Mouse (Mus musculus) lung, embryonic 16.5 days (tissue): ENCODE measurements around the gene Dnajc4. TPM values are rescaled to one million over a fixed set of nuclear protein-coding genes. Genes with fewer than 3 reads are reported as not detected.

ENCODE experiments used
- ATAC-seq: fragments of 200-750 bp; cut with Nextera tagmentation; 2 replicates; pipeline ENCODE4 v1.8.0; 2017; ENCODE audit warnings: low read depth, mild to moderate bottlenecking, moderate library complexity
- H3K27ac ChIP-seq: fragments of 300-500 bp; sonication (generic); 2 replicates; pipeline ENCODE4 v1.5.1; 2014; ENCODE audit warnings: mild to moderate bottlenecking, control low read depth, low read length
- H3K27me3 ChIP-seq: fragments of 300-500 bp; sonication (generic); 2 replicates; pipeline ENCODE4 v1.6.1; 2014; ENCODE audit warnings: low read depth, low read length, mixed read lengths; ENCODE audit not compliant: control insufficient read depth, insufficient read depth
- H3K36me3 ChIP-seq: fragments of 300-500 bp; sonication (generic); 2 replicates; pipeline ENCODE4 v1.6.1; 2014; ENCODE audit warnings: low read length; ENCODE audit not compliant: control insufficient read depth, insufficient read depth
- H3K4me1 ChIP-seq: fragments of 300-500 bp; sonication (generic); replicated peaks from 2 replicates; pipeline ENCODE4 v1.6.1; 2014; ENCODE audit warnings: low read length, mixed read lengths; ENCODE audit not compliant: control insufficient read depth, insufficient read depth
- H3K4me2 ChIP-seq: fragments of 300-500 bp; sonication (generic); 2 replicates; pipeline ENCODE4 v1.6.1; 2014; ENCODE audit warnings: low read depth, low read length, control low read depth
- H3K4me3 ChIP-seq: fragments of 300-500 bp; sonication (generic); 2 replicates; pipeline ENCODE4 v1.5.1; 2014; ENCODE audit warnings: mild to moderate bottlenecking, low read length, control low read depth
- H3K9ac ChIP-seq: fragments of 300-500 bp; sonication (generic); 2 replicates; pipeline ENCODE4 v1.6.1; 2014; ENCODE audit warnings: low read length, control low read depth
- H3K9me3 ChIP-seq: fragments of 300-500 bp; sonication (generic); 2 replicates; pipeline ENCODE4 v1.6.1; 2016; ENCODE audit warnings: low read length; ENCODE audit not compliant: control insufficient read depth
- WGBS: fragments of 180-500 bp; shearing (Covaris S2); extraction: QIAGEN DNeasy Blood & Tissue Kit; methylation state at CpG from one replicate; pipeline ENCODE4 v1.1.7; 2014; 5-methylcytosine and 5-hydroxymethylcytosine counted together
- polyA plus RNA-seq: library from polyadenylated mRNA; unstranded; fragments of >200 nt; fragmentation: Nextera tagmentation; extraction: Ambion mirVana; gene quantifications from 2 replicates; pipeline ENCODE4 v1.2.1, GENCODE M21; 2015

Gene Dnajc4
- polyA plus RNA-seq, 1 experiment from 2014 or later, result 26.4 TPM

DNA sequence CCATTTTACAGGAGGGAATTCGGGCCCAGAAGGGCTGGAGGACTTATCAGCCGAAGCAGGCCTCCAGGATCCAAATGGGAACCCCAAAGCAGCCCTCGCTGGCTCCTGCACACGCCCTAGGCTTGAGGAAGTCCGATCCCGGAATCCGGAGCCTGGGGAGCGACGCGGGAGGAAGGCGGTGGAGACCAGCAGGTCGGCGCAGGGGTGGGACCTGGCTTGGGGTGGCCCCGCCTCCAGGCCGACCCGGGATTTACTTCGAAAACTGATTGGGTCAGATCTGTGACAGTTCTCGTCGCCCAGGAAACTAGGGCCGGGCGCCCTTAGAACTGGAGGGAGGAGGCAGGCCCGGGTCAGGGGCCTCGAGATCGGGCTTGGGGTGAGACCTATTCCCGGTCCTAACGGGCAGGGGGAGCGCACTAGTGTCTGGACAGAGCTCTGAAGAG lies 50.1 kb downstream of the Dnajc4 start, which contains the start of gene Gpr137:
TSS of gene Gpr137 (minus strand) at position 232 of the 443 bp plus-strand sequence.
- H3K9ac ChIP-seq, result peak within 1 kb of the TSS; percentile 98
- H3K4me3 ChIP-seq, result peak within 1 kb of the TSS; percentile 95
- peak; percentile 93 for ATAC-seq
- peaks cover 14% of the 10 kb centered on the region for H3K4me1 ChIP-seq
- no peaks in the 10 kb centered on the region for H3K9me3 ChIP-seq
- H3K36me3 ChIP-seq, result no peaks in the 10 kb centered on the region
- WGBS, result 0% methylated on average over 27 of the region's 27 CpGs
- peak within 1 kb of the TSS; percentile 98 for H3K27ac ChIP-seq
- no peaks in the 10 kb centered on the region for H3K27me3 ChIP-seq
- peak within 1 kb of the TSS; percentile 99 for H3K4me2 ChIP-seq

DNA sequence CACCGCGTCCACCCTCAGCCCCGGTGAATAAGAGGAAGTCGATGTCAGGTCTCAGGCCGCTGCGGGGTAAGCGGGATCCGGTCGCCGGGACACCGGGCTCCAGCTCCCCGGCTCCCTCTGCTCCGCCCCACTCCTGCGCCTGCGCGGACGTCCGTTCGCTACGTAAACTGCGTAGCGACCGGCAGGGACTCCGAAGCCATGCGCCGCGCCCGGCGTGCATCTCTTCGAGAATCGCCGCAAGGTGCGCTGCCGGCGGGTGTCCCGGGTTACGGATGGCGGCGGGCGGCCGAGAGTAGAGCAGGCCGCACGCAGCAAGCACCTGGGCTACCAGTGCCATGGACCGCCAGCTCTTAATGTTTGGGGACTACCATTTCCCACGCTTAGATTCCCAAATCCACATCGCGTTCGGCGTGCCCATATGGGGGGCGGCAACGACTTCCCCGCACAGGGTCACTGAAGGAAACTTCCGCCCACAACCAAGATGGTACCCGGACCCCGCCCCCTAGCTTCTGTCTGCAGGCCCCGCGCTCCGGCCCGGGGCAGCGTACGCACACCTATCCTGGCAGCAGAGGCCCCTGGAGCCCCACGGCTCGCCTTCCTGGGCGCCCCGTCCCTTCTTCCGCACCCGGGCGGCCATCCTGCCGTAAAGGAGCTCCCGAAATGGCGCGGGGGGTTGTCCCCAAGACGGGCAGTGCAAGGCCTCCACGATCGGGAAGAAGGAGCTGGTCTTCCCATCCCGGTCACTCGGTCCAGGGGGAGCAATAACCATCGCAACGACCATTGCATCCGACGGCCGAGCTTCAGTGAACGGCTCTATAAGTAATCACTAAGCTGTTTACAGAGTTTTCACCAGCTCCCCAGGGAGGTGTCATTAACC lies 50.8 kb downstream of the Dnajc4 start, which contains the start of gene Bad:
TSS of gene Bad (plus strand) at position 490 of the 877 bp plus-strand sequence.
- no peaks in the 10 kb centered on the region for H3K9me3 ChIP-seq
- no peaks in the 10 kb centered on the region for H3K27me3 ChIP-seq
- H3K4me1 ChIP-seq, result peaks cover 14% of the 10 kb centered on the region
- peak; percentile 88 for ATAC-seq
- no peaks in the 10 kb centered on the region for H3K36me3 ChIP-seq
- WGBS, result under 1% methylated on average over 83 of the region's 83 CpGs
- H3K4me2 ChIP-seq, result peak within 1 kb of the TSS; percentile 99
- peak within 1 kb of the TSS; percentile 98 for H3K9ac ChIP-seq
- peak within 1 kb of the TSS; percentile 95 for H3K4me3 ChIP-seq
- peak within 1 kb of the TSS; percentile 98 for H3K27ac ChIP-seq

DNA sequence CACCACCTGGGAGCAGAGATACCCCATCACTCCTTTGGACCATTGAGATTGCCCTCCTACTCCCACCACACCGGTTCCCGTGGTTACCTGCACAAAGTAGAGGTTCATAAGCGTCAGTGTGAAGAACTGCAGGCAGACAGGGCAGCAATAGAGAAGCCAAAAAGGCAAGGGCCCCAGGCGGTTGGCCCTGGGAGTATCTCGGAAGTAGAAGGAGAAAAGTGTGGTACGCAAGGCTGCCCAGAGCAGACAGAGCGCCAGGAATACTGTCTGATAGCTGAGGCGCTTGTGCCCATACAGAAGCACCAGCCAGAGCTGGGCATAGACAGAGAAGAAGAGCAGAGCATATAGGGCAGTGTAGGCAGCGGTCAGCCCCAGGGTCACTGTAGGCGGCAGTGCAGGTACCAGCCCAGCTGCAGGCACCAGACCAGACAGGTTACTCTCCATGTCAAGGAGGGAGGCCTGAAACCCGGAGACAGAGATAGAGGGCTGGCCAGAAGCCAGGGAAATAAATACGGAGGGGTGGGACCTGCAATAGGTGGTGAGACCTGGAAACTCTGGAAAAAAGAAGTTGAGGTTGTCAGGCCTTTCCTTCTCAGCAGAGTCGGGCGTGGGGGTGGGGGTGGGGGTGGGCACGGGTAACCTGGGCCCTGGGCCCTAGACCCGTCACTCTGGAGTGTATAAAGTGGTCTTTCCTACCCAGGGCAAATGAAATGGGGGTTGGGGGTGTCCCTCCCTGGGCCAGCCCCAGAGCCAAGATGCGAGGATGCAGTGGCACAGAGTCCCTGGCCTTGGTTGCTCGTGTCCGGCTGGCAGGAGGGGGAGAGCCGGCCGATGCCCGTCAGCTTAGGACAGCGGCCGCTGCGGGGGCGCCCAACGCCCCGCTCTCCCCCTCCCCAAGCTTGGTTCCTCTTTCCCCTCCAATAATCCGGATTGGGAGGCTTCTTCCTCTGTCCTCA lies 51.7 kb downstream of the Dnajc4 start:
- 19% methylated on average over 24 of the region's 29 CpGs for WGBS

DNA sequence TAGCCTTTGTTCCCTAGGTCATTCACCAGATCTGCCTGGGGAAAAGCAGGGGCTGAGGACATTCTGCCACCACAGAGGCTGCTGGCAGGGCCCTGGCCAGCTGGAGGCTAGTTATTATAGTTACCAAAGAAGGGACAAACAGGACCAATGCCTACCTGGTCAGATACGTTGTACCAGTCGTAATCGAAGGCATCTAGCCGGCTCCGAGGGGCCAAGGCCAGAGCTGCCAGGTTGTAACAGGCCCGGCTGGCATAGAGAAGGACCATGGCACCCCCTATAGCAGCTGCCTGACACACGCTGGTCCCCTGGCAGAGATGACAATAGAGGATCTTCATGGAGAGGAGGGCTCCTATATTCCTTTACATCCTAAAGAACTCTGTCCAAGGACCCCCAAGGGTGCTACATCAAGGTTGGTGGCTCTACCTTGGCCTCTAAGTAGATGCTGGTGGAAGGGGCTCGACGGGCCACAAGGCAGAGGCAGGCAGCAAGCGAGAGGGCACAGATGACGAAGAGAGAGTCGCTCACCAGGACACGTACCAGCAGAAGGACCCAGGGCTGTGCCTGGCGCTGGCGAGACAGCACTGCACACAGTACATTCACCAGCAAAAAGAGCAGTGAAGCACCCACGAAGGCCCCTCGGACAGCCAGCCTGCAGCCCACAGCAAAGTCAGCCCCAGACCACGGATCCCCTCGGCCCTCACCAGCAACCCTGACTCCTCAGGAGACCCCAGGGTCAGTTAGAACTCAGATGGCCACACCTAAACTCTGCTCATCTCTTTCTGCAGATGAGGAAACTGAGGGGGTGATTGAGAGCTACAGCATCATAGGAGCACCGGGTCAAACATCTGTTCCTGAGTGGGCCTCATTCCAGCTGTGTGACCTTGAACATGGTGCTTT lies 53.0 kb downstream of the Dnajc4 start:
- no peaks in the 10 kb centered on the region for H3K36me3 ChIP-seq
- WGBS, result 86% methylated on average over 20 of the region's 20 CpGs
- H3K4me1 ChIP-seq, result peaks cover 14% of the 10 kb centered on the region
- H3K9ac ChIP-seq, result peak overlapping the region; percentile 23; the same call in 1 of the 2 replicates
- H3K4me3 ChIP-seq, result no peak overlapping the region
- H3K4me2 ChIP-seq, result no peak overlapping the region
- no peak for ATAC-seq
- H3K27me3 ChIP-seq, result peaks cover 18% of the 10 kb centered on the region
- H3K27ac ChIP-seq, result no peak overlapping the region
- no peaks in the 10 kb centered on the region for H3K9me3 ChIP-seq

More for the DNA sequence above, 51.7 kb downstream of the Dnajc4 start:
- ATAC-seq, result peak; percentile 2; the same call in 1 of the 2 replicates
- Histone ChIP-seq H3K4me1 (peaks cover 14% of the 10 kb centered on the region), H3K36me3 (no peaks in the 10 kb centered on the region), H3K27me3 (peaks cover 8% of the 10 kb centered on the region), H3K9ac (peak overlapping the region; percentile 98), H3K9me3 (no peaks in the 10 kb centered on the region), H3K4me3 (peak overlapping the region; percentile 95), H3K27ac (peak overlapping the region; percentile 59), H3K4me2 (peak overlapping the region; percentile 99)

Other genes with a start within 250 kb of the Dnajc4 start
- gene Rps6ka4, start 151.9 kb downstream of the Dnajc4 start, polyA plus RNA-seq, result 39.1 and 41.5 TPM in 2 replicates
- gene Ccdc88b, start 134.4 kb downstream of the Dnajc4 start, polyA plus RNA-seq, result 1.6 and 3.0 TPM in 2 replicates
- 136 and 137 TPM in 2 replicates for gene Trmt112, start 82.9 kb downstream of the Dnajc4 start, polyA plus RNA-seq
- gene Prdx5, start 82.5 kb downstream of the Dnajc4 start, polyA plus RNA-seq, result 283 and 302 TPM in 2 replicates
- gene Esrra, start 70.8 kb downstream of the Dnajc4 start, polyA plus RNA-seq, result 8.5 and 9.9 TPM in 2 replicates
- 2.5 TPM in 2 replicates for gene Catsperz, start 67.2 kb downstream of the Dnajc4 start, polyA plus RNA-seq
- gene Kcnk4, start 58.1 kb downstream of the Dnajc4 start, polyA plus RNA-seq, result 0.21 and 0.96 TPM in 2 replicates
- 82.5 and 90.7 TPM in 2 replicates for gene Bad, start 50.7 kb downstream of the Dnajc4 start, polyA plus RNA-seq
- 25.2 TPM in 2 replicates for gene Gpr137, start 50.1 kb downstream of the Dnajc4 start, polyA plus RNA-seq
- 41.4 and 44.8 TPM in 2 replicates for gene Ppp1r14b, start 17.6 kb downstream of the Dnajc4 start, polyA plus RNA-seq
- gene Plcb3, start 16.1 kb downstream of the Dnajc4 start, polyA plus RNA-seq, result 49.1 and 49.8 TPM in 2 replicates
- gene Fkbp2, start 12.1 kb downstream of the Dnajc4 start, polyA plus RNA-seq, result 125 and 151 TPM in 2 replicates
- gene Vegfb, start 4.9 kb downstream of the Dnajc4 start, polyA plus RNA-seq, result 20.8 and 28.9 TPM in 2 replicates
- gene Nudt22, start 3.5 kb upstream of the Dnajc4 start, polyA plus RNA-seq, result 22.6 and 23.7 TPM in 2 replicates
- 10.9 and 12.3 TPM in 2 replicates for gene Trpt1, start 3.6 kb upstream of the Dnajc4 start, polyA plus RNA-seq
- gene Fermt3, start 26.9 kb upstream of the Dnajc4 start, polyA plus RNA-seq, result 11.1 and 15.6 TPM in 2 replicates
- 220 and 243 TPM in 2 replicates for gene Stip1, start 47.4 kb upstream of the Dnajc4 start, polyA plus RNA-seq
- gene Macrod1, start 64.2 kb upstream of the Dnajc4 start, polyA plus RNA-seq, result 15.3 and 17.6 TPM in 2 replicates
- 0.99 and 1.1 TPM in 2 replicates for gene Flrt1, start 113.2 kb upstream of the Dnajc4 start, polyA plus RNA-seq
- gene Otub1, start 213.7 kb upstream of the Dnajc4 start, polyA plus RNA-seq, result 176 and 187 TPM in 2 replicates
- 899 and 904 TPM in 2 replicates for gene Cox8a, start 225.0 kb upstream of the Dnajc4 start, polyA plus RNA-seq
- gene Naa40, start 248.6 kb upstream of the Dnajc4 start, polyA plus RNA-seq, result 54.3 and 56.1 TPM in 2 replicates